Mouse (Mus musculus): ENCODE results near the gene C1qtnf9. TPM values are rescaled to one million over a fixed set of nuclear protein-coding genes. Genes with fewer than 3 reads are reported as not detected.

Gene C1qtnf9
- polyA plus RNA-seq (2016; fragmentation: Nextera tagmentation; extraction: Ambion mirVana) = 0.15 and 0.18 TPM in 2 replicates

DNA sequence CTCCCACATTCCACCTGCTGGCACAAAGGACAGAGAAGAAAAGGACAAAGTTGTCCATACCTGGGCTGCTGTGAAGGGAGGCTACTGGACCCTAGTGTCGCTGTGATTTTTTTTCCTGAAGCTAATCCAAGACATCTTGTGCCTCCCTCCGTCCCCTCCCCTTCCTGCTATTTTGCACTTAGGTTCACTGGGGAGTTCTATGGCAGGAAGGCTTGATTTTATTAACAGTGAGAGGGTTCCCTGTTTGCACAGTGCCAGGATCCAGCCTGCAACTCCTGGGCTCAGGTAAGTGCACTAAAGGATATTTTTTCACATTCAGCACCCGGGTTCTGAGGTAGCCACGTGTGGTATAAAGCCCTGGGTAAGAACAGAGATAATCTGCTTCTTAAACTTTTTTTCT is at the start of gene C1qtnf9:
C1qtnf9 (plus strand) TSS at position 251 of the 400 bp plus-strand sequence.
- Histone ChIP-seq H3K27me3 (replicated peaks; ENCODE audit: low read depth, poor library complexity, severe bottlenecking) (no peaks in the 10 kb centered on the region), H3K4me3 (no peak within 1 kb of the TSS), H3K27ac (replicated peaks) (no peak within 1 kb of the TSS), H3K4me1 (peaks cover 14% of the 10 kb centered on the region), H3K36me3 (replicated peaks) (no peaks in the 10 kb centered on the region; the same call in none of the 2 replicates), H3K9me3 (no peaks in the 10 kb centered on the region)
- 64% methylated on average over 4 of the region's 4 CpGs for WGBS
- DNase-seq (ENCODE audit: low spot score) = no peak

DNA sequence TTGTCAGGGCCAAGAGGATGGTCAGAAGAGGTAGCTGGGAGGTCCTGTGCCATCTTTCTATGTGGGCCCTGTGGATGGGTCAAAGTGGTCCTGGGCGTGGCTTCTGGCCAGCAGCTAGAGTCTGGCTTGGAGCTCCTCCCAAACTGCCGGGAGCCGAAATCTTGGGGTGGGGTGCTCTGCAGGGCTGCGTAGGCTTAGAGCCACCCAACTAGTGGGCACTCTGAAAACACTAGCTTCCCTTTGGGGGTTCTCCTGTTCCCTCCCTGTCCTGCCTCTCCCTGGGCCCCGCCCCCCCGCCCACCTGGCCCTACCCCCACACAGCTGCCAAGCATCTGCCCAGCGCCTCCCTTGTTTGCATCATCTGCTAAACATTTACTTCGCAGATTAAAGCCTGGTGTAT is 46.6 kb upstream of the C1qtnf9 start:
- Histone ChIP-seq H3K36me3 (replicated peaks) (peaks cover 7% of the 10 kb centered on the region), H3K4me3 (no peak overlapping the region), H3K27ac (replicated peaks) (no peak overlapping the region), H3K4me1 (peaks cover 18% of the 10 kb centered on the region), H3K27me3 (replicated peaks; ENCODE audit: low read depth, poor library complexity, severe bottlenecking) (no peaks in the 10 kb centered on the region), H3K9me3 (no peaks in the 10 kb centered on the region)
- no peak for DNase-seq (ENCODE audit: low spot score)
- 54% methylated on average over 8 of the region's 8 CpGs for WGBS

DNA sequence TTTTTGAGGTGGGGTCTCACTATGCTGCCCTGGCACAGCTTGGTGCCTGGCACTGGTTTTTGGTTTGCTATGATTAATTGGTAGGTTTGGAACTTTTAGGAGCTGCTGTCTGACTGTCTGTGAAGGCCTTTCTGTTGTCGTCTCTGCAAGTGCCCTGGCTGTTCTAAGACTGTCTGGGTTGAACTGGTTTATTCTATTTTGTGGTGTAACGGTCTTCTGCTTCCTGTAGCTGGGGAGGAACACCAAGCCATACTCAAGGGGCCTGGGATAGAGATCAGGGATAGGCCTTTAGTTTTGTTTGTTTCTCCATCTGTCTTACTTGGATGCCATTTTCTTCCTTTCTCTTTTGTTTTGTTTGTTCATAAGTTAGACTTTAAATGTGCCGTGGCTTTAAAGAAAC is 46.0 kb upstream of the C1qtnf9 start:
- Histone ChIP-seq H3K9me3 (no peaks in the 10 kb centered on the region), H3K4me1 (peaks cover 20% of the 10 kb centered on the region), H3K4me3 (no peak overlapping the region), H3K27ac (replicated peaks) (no peak overlapping the region), H3K36me3 (replicated peaks) (peaks cover 6% of the 10 kb centered on the region; the same call in 1 of the 2 replicates), H3K27me3 (replicated peaks; ENCODE audit: low read depth, poor library complexity, severe bottlenecking) (no peaks in the 10 kb centered on the region)
- no peak for DNase-seq (ENCODE audit: low spot score)
- WGBS = 77% methylated on average over 3 of the region's 3 CpGs

DNA sequence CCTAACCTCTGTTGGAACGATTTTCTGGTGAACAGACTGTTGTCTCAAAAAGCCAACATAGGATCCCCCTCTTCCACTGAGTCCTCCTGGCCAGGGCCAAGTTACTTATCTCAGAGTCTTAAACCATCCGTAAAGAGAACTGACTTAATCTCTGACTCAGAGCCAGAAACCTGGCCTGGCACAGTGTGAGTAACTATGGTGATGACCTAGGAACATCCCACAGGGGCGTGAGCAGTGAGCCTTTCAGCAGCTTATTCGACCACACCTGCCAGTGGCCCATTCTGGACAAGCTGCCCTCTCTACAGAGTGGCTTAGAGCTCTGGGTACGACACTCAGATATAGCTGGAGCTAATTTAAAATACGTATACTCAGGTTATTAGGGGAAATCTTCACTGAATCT is 41.8 kb upstream of the C1qtnf9 start:
- WGBS = 75% methylated on average over 6 of the region's 6 CpGs
- peaks cover 25% of the 10 kb centered on the region for H3K4me1 ChIP-seq
- no peak overlapping the region for H3K27ac ChIP-seq (replicated peaks)
- H3K27me3 ChIP-seq (replicated peaks; ENCODE audit: low read depth, poor library complexity, severe bottlenecking) = no peaks in the 10 kb centered on the region
- H3K36me3 ChIP-seq (replicated peaks) = peaks cover 16% of the 10 kb centered on the region
- H3K4me3 ChIP-seq = no peak overlapping the region
- DNase-seq (ENCODE audit: low spot score) = no peak
- H3K9me3 ChIP-seq = no peaks in the 10 kb centered on the region

DNA sequence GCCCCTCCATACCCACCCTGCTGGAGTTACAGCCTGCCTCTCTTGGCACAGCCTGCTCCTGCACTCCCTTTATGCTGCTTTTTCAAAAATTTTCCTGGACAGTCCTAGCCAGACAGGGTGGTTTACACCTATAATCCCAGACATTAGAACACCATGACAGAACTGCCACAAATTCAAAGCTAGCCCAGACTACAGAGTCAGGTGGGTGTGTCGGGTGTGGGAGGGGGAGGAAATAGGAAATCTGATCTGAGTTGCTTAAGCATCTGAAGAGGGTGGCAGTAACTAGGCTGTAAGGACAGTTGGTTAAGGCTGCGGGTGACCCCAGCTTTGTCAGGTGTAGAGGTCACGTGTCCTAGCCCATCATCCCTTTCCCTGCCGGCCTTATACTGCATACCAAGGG is 40.8 kb upstream of the C1qtnf9 start:
- H3K36me3 ChIP-seq (replicated peaks) = peaks cover 21% of the 10 kb centered on the region
- H3K4me3 ChIP-seq = no peak overlapping the region
- no peak for DNase-seq (ENCODE audit: low spot score)
- peaks cover 20% of the 10 kb centered on the region for H3K4me1 ChIP-seq
- H3K27ac ChIP-seq (replicated peaks) = no peak overlapping the region
- no peaks in the 10 kb centered on the region for H3K9me3 ChIP-seq
- H3K27me3 ChIP-seq (replicated peaks; ENCODE audit: low read depth, poor library complexity, severe bottlenecking) = no peaks in the 10 kb centered on the region
- WGBS = 65% methylated on average over 4 of the region's 4 CpGs

DNA sequence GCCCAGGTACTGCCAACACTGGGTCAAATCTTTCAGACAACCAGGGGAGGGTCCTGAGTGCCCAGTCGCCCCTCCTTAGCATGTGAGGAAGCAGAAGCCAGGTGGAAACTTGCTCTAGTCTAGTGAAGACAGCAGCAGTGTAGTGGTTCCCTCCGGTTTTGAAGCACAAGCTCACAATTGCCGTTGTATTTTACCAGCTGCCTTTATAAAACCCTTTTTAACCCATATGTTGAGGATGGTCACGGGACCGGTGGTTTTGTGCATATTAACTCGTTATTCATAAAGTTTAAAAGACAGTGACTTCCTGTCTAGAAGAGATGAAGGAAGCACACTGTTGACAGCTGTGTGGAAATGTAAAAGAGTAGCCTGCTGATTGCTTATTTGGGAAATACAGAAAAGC is 35.9 kb upstream of the C1qtnf9 start:
- H3K4me1 ChIP-seq = peaks cover 53% of the 10 kb centered on the region
- no peak overlapping the region for H3K27ac ChIP-seq (replicated peaks)
- peaks cover 21% of the 10 kb centered on the region for H3K36me3 ChIP-seq (replicated peaks)
- H3K27me3 ChIP-seq (replicated peaks; ENCODE audit: low read depth, poor library complexity, severe bottlenecking) = no peaks in the 10 kb centered on the region
- 71% methylated on average over 6 of the region's 6 CpGs for WGBS
- DNase-seq (ENCODE audit: low spot score) = no peak
- H3K9me3 ChIP-seq = no peaks in the 10 kb centered on the region
- no peak overlapping the region for H3K4me3 ChIP-seq

DNA sequence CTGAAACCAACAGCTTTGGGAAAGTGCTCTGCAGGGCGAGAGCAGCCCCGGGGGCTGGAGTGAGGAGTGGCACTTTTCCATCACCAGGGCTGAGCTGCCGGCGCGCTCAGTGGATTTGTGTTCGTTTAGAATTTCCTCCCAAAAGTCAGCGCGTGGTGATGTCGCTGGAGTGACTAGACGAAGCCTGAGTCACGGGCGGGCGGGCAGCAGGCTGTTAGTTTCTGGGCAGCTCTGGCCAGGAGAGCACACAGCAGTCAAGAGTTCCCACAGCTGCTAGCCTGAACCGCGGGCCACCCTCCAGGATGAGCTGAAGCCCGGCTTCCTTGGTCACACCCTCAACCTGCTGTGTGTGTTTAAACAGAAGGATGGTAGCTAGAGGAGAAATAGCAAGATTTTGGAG is 35.1 kb upstream of the C1qtnf9 start:
- peak overlapping the region; percentile 32; the same call in 1 of the 2 replicates for H3K4me3 ChIP-seq
- H3K36me3 ChIP-seq (replicated peaks) = peaks cover 21% of the 10 kb centered on the region
- H3K27ac ChIP-seq (replicated peaks) = peak overlapping the region; percentile 65
- peaks cover 54% of the 10 kb centered on the region for H3K4me1 ChIP-seq
- WGBS = 14% methylated on average over 16 of the region's 16 CpGs
- DNase-seq (ENCODE audit: low spot score) = peak; percentile 39
- H3K27me3 ChIP-seq (replicated peaks; ENCODE audit: low read depth, poor library complexity, severe bottlenecking) = no peaks in the 10 kb centered on the region
- no peaks in the 10 kb centered on the region for H3K9me3 ChIP-seq

DNA sequence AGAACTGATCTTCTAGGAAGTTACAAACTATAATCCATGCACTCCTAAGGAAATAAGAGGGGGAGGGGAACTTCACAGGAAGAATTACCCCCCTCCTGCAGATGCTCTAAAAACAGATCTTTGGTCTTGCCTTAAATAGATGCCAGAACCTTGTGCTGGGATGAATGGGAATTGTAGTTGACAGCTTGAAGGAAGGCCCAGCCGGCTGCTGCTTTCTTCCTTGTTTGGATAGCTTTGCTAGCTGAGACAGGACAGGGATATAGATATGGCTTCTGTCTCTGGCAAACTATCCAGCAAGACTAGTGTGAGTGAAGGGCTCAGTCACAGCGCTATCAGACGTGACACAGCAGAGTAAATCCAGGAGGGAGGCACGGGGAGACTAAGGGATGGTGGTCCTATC is 34.2 kb upstream of the C1qtnf9 start:
- Histone ChIP-seq H3K27me3 (replicated peaks; ENCODE audit: low read depth, poor library complexity, severe bottlenecking) (no peaks in the 10 kb centered on the region), H3K36me3 (replicated peaks) (peaks cover 20% of the 10 kb centered on the region), H3K9me3 (no peaks in the 10 kb centered on the region), H3K4me3 (no peak overlapping the region), H3K27ac (replicated peaks) (no peak overlapping the region; the same call in 1 of the 2 replicates), H3K4me1 (peaks cover 62% of the 10 kb centered on the region)
- WGBS = 45% methylated on average over 4 of the region's 4 CpGs
- no peak for DNase-seq (ENCODE audit: low spot score)

DNA sequence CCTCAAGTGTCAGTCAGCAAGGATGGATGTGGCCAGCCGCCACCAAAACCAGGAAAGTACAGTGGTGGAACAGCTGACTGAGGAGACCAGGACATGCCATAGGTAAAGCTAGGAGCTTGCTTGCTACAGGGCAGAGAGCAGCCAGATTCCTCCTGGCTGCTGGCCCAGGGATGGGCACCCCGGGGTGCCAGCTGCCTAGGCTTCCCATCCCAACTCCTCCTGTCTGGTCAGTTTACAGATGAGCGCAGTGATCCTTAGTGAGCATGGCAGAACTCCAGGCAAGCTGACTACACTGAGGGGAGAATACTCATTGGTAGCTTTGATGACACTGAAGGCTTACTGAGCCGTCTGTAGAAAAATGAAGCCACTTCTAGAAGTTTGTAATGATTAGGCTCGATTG is 32.7 kb upstream of the C1qtnf9 start:
- DNase-seq (ENCODE audit: low spot score) = no peak
- no peak overlapping the region; the same call in 1 of the 2 replicates for H3K27ac ChIP-seq (replicated peaks)
- H3K4me3 ChIP-seq = no peak overlapping the region
- peaks cover 74% of the 10 kb centered on the region for H3K4me1 ChIP-seq
- peaks cover 5% of the 10 kb centered on the region for H3K36me3 ChIP-seq (replicated peaks)
- H3K9me3 ChIP-seq = no peaks in the 10 kb centered on the region
- H3K27me3 ChIP-seq (replicated peaks; ENCODE audit: low read depth, poor library complexity, severe bottlenecking) = no peaks in the 10 kb centered on the region
- 69% methylated on average over 5 of the region's 5 CpGs for WGBS

DNA sequence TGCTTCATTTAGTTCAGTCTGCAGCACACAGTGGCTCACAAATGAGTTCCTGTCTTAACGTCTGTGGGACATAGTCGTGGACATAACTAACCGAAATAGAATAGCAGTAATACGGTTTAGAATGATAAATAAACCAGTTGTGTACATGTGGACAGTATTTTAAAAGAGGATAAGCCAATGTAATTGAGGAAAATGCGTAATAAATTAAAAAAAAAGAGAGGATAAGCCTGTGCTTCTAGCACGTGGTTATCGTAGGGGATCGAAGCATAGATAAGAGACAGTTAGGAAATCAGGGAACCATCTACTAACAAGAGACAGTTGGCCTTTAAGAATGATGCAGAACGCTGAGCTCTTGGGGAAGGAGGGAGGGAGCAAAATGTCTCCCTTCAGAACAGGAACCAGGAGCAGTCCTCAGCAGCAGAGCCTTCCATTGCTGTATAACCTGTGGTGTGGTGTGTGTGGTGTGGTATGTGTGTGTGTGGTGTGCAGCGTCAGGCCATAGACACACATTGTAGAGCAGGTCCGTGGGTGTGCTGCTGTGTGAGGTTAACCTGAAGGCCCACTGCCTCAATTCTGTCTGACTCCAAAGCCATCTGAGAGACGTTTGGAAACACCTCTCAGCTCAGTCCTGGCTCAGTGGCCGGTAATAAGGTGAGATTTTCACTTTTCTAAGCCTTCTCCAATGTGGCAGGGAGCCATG is 31.9 kb upstream of the C1qtnf9 start:
- Histone ChIP-seq H3K27ac (replicated peaks) (peak overlapping the region; percentile 86), H3K27me3 (replicated peaks; ENCODE audit: low read depth, poor library complexity, severe bottlenecking) (no peaks in the 10 kb centered on the region), H3K4me1 (peaks cover 74% of the 10 kb centered on the region), H3K9me3 (no peaks in the 10 kb centered on the region), H3K36me3 (replicated peaks) (peaks cover 4% of the 10 kb centered on the region; the same call in 1 of the 2 replicates), H3K4me3 (no peak overlapping the region)
- no peak for DNase-seq (ENCODE audit: low spot score)
- 63% methylated on average over 13 of the region's 13 CpGs for WGBS

DNA sequence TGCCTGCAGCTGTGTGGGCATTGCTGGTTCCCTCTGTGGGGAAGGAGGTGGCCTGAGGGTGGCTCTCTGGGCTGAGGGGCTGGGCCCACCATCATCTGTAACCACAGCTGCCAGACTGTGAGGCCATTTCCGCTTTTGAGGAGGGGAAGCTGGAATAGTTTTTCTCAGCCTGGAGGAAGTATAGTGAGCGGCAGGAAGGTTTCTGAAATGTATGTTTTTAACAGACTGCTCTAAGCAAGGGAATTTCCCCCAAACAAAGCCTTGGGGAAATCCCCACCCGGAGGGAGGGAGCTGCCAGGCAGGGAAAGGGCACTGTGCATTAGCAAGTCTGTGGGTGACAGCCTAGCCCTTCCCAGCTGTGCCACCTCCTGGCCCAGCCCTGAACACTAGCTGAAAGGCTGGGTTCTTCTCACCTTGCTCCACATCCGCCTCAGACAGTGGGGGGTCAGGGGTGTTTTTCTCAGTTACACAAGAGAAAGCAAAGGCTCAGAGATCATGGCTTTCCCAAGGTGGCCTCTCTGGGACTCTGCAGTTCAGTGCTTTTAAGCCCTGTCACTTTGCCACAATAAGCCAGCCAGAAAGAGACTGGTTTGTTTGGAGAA is 31.2 kb upstream of the C1qtnf9 start:
- DNase-seq (ENCODE audit: low spot score) = peak; percentile 42
- WGBS = 7% methylated on average over 4 of the region's 4 CpGs
- peak overlapping the region; percentile 37 for H3K4me3 ChIP-seq

DNA sequence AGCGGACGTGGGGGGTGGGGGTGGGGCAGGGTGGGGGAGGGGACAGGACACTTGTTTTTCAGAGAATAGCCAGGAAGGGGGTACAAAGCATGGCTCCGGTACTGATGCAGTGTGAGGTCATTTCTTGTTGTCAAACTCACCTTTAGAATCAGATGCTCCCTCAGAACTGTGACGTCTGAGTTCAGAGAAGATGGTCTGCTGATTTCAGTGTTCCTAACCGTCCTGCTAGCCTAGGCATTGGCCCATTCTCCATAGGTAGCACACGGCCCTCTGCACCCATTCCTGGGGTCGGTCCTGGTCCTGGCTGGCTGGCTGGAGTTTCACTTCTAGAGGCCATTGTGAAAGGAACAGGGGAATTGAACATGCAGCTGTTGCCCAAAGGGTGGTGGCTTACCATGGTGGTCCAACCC is 30.7 kb upstream of the C1qtnf9 start:
- H3K27me3 ChIP-seq (replicated peaks; ENCODE audit: low read depth, poor library complexity, severe bottlenecking) = no peaks in the 10 kb centered on the region
- H3K27ac ChIP-seq (replicated peaks) = peak overlapping the region; percentile 86
- peaks cover 7% of the 10 kb centered on the region for H3K36me3 ChIP-seq (replicated peaks)
- H3K4me3 ChIP-seq = peak overlapping the region; percentile 37; the same call in 1 of the 2 replicates
- no peak for DNase-seq (ENCODE audit: low spot score)
- 22% methylated on average over 7 of the region's 7 CpGs for WGBS
- H3K4me1 ChIP-seq = peaks cover 72% of the 10 kb centered on the region
- no peaks in the 10 kb centered on the region for H3K9me3 ChIP-seq

More for the DNA sequence above, 31.2 kb upstream of the C1qtnf9 start:
- H3K27ac ChIP-seq (replicated peaks) = peak overlapping the region; percentile 86
- H3K9me3 ChIP-seq = no peaks in the 10 kb centered on the region
- peaks cover 74% of the 10 kb centered on the region for H3K4me1 ChIP-seq
- H3K27me3 ChIP-seq (replicated peaks; ENCODE audit: low read depth, poor library complexity, severe bottlenecking) = no peaks in the 10 kb centered on the region
- peaks cover 2% of the 10 kb centered on the region for H3K36me3 ChIP-seq (replicated peaks)

DNA sequence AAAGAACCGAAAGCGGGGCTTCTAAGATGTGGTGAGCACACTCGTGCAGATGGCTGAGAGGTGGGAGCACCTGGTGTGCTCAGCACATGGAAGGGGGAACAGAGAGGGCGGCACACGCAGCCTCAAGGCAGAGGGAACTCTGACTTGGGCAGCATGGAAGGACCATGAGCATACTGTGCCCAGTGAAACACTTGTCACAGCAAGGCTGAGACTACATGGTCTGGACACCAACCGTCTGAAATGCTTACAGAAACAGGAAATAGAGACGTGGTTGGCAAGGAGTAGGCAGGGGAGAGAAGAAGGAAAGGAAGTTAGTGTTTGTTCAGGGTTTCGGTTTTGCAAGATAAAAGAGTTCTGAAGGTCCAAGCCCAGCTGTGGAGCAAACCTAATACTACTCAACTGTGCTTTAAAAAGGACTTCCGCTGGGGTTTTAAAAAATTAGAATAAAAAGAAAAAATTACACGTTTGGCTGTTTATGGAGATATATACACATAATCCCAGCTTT is 29.4 kb upstream of the C1qtnf9 start:
- no peaks in the 10 kb centered on the region for H3K9me3 ChIP-seq
- peak overlapping the region; percentile 69 for H3K27ac ChIP-seq (replicated peaks)
- H3K27me3 ChIP-seq (replicated peaks; ENCODE audit: low read depth, poor library complexity, severe bottlenecking) = no peaks in the 10 kb centered on the region
- peaks cover 14% of the 10 kb centered on the region for H3K36me3 ChIP-seq (replicated peaks)
- peaks cover 67% of the 10 kb centered on the region for H3K4me1 ChIP-seq
- no peak for DNase-seq (ENCODE audit: low spot score)
- 65% methylated on average over 10 of the region's 10 CpGs for WGBS
- no peak overlapping the region for H3K4me3 ChIP-seq
